Comparison of ENCODE assay signal across 1 mouse cellular context in the genomic region with DNA sequence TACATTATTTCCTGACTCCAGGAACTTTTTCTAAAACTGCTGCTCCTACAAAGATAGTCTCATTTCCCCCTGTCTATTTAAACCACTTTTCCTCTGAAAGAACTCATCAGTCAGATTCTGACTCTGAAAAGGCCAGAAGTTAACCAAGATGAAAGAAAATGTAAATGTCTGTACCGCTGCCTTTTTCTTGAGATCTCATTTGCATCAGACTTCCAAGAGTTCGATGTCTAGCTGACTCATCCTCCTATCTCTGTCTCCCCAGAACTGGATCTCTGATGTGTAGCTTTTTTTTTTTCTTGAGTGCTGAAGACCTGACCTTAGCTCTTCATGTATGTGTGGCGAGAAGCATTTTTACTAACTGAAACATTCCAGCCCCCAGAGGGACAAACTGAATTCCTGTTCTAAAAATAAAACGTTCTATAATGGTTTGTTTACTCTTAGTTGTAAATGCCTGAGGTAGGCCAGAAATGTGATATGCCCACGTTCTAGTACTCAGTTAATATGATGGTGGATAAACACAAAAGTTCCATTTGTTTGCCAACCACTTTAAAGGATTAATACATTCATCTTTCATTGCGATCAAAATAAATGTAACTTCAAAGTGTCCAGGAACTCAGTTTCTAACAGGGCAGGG.
TF ChIP-seq lines count a peak whose summit lies in the region.

No protein-coding gene starts in this region.

TF ChIP-seq in CH12.LX, 34 proteins besides CTCF, POLR2A, EP300 and RAD21 (continued from another document):
- peak; percentile 78 for TF ChIP-seq JUND (conservative IDR thresholded peaks at IDR 0.05; ENCODE audit: low read depth, low read length)
TF ChIP-seq in CH12.LX: peak in this region for 8.
